ENCODE assay signal across 26 mouse cellular contexts in genomic region chr9:108810516-108810915, GRCm38 (mm10). TPM values are rescaled to one million over a fixed set of nuclear protein-coding genes. Genes with fewer than 3 reads are reported as not detected.
A peak's percentile ranks its signal among the peaks of the same experiment; 100 is the strongest.
DNase-seq lines count a peak whose midpoint lies in the region; ATAC-seq and TF ChIP-seq lines count a peak whose summit lies in the region.
"Had no signal": no experiment of that assay in that cellular context is flagged by ENCODE, and none has a peak within 500 bp of the region (broad histone marks: within the 10 kb centered on the region; RNA-seq: fewer than 3 reads in every experiment).

No protein-coding gene starts in this region.

- no peaks in the 10 kb centered on the region for H3K27me3 ChIP-seq in heart, postnatal 0 days (ENCODE audit: control insufficient read depth, insufficient read depth, low read length)
- no peaks in the 10 kb centered on the region for H3K27me3 ChIP-seq in limb, embryonic 13.5 days
- no peaks in the 10 kb centered on the region for H3K27me3 ChIP-seq in limb, embryonic 10.5 days (ENCODE audit: low read depth, poor library complexity, severe bottlenecking)
- H3K27me3 ChIP-seq: embryonic facial prominence, embryonic 13.5 days; forebrain, embryonic 12.5 days; forebrain, embryonic 15.5 days; heart, embryonic 12.5 days; heart, embryonic 15.5 days had no signal

- intact Hi-C loops in heart, postnatal 10 days (cut with DNase I): no loop called here

- ATAC-seq in heart, postnatal 0 days (ENCODE audit: insufficient read depth, low read depth): no peak
- ATAC-seq in limb, embryonic 13.5 days (ENCODE audit: low FRiP score, low read depth): no peak
- ATAC-seq: activated CD4-positive, CD25-positive, alpha-beta regulatory T cell, adult 4 months; forebrain, embryonic 15.5 days; hindbrain, postnatal 0 days; inflammation-experienced regulatory T-cells, adult 6 months; intestine, embryonic 16.5 days had no signal

- no peak for TF ChIP-seq EP300 in heart, postnatal 0 days (IDR thresholded peaks at IDR 0.05; ENCODE audit: low read depth)

- WGBS in heart, postnatal 0 days: 66% methylated on average over 5 of the region's 5 CpGs
- 82% methylated on average over 5 of the region's 5 CpGs for WGBS in limb, embryonic 13.5 days
- WGBS in limb, embryonic 10.5 days: 78% methylated on average over 5 of the region's 5 CpGs

- DNase-seq in cerebellum, adult 11-12 months: peak; percentile 36
- DNase-seq in cerebellum, adult 11 months: no peak
- DNase-seq in heart, postnatal 0 days (ENCODE audit: low spot score): no peak
- no peak for DNase-seq in heart, postnatal 10 days
- DNase-seq in limb, embryonic 10.5 days (ENCODE audit: low spot score): no peak
- DNase-seq: adrenal gland, adult 8-10 months; adrenal gland, postnatal 25 days; cerebellum, adult 8-10 months; cerebellum, postnatal 36 days; embryo, embryonic 11 days; gastrocnemius, postnatal 25 days; heart, adult 18-20 months had no signal

- no peaks in the 10 kb centered on the region for H3K9me3 ChIP-seq in heart, postnatal 0 days (replicated peaks; ENCODE audit: control insufficient read depth, low read length)
- H3K9me3 ChIP-seq in limb, embryonic 13.5 days: no peaks in the 10 kb centered on the region
- H3K9me3 ChIP-seq in limb, embryonic 10.5 days (replicated peaks): no peaks in the 10 kb centered on the region
- H3K9me3 ChIP-seq: embryonic facial prominence, embryonic 10.5 days; embryonic facial prominence, embryonic 13.5 days; forebrain, embryonic 12.5 days; forebrain, embryonic 15.5 days; heart, embryonic 12.5 days; heart, embryonic 15.5 days had no signal

- no peak overlapping the region for H3K4me3 ChIP-seq in heart, postnatal 0 days (ENCODE audit: low read depth, low read length)
- H3K4me3 ChIP-seq in limb, embryonic 13.5 days: no peak overlapping the region
- no peak overlapping the region for H3K4me3 ChIP-seq in limb, embryonic 10.5 days
- H3K4me3 ChIP-seq: embryonic facial prominence, embryonic 10.5 days; embryonic facial prominence, embryonic 13.5 days; erythroblast, embryonic 14.5 days; forebrain, embryonic 12.5 days; forebrain, embryonic 15.5 days; heart, embryonic 12.5 days had no signal

- peaks cover 26% of the 10 kb centered on the region for H3K4me1 ChIP-seq in heart, postnatal 0 days (ENCODE audit: control insufficient read depth, insufficient read depth)
- peaks cover 14% of the 10 kb centered on the region for H3K4me1 ChIP-seq in limb, embryonic 13.5 days
- peaks cover 16% of the 10 kb centered on the region for H3K4me1 ChIP-seq in limb, embryonic 10.5 days

- TF ChIP-seq CTCF in heart, postnatal 0 days (IDR thresholded peaks at IDR 0.05; ENCODE audit: low read depth): no peak

- H3K27ac ChIP-seq in heart, postnatal 0 days (ENCODE audit: low read depth): no peak overlapping the region
- no peak overlapping the region for H3K27ac ChIP-seq in limb, embryonic 13.5 days
- no peak overlapping the region for H3K27ac ChIP-seq in limb, embryonic 10.5 days
- H3K27ac ChIP-seq: embryonic facial prominence, embryonic 10.5 days; embryonic facial prominence, embryonic 13.5 days; forebrain, embryonic 12.5 days; forebrain, embryonic 15.5 days; hindbrain, embryonic 14.5 days; hindbrain, postnatal 0 days had no signal

- H3K9ac ChIP-seq in heart, postnatal 0 days (replicated peaks; ENCODE audit: low read depth, low read length): no peak overlapping the region
- H3K9ac ChIP-seq in limb, embryonic 13.5 days: peak overlapping the region; percentile 14; the same call in 1 of the 2 replicates
- H3K9ac ChIP-seq: embryonic facial prominence, embryonic 13.5 days; forebrain, embryonic 12.5 days; forebrain, embryonic 15.5 days; heart, embryonic 12.5 days; heart, embryonic 15.5 days; hindbrain, embryonic 14.5 days had no signal

- H3K4me2 ChIP-seq in heart, postnatal 0 days (ENCODE audit: low read depth, low read length): peak overlapping the region; percentile 85; the same call in 1 of the 2 replicates
- no peak overlapping the region for H3K4me2 ChIP-seq in limb, embryonic 13.5 days (replicated peaks)
- H3K4me2 ChIP-seq: embryonic facial prominence, embryonic 13.5 days; forebrain, embryonic 12.5 days; forebrain, embryonic 15.5 days had no signal

- peaks cover 60% of the 10 kb centered on the region for H3K36me3 ChIP-seq in heart, postnatal 0 days (replicated peaks; ENCODE audit: control insufficient read depth, insufficient read depth, low read length)
- H3K36me3 ChIP-seq in limb, embryonic 13.5 days: peaks cover 72% of the 10 kb centered on the region
- H3K36me3 ChIP-seq in limb, embryonic 10.5 days: peaks cover 63% of the 10 kb centered on the region

RNA-seq across cellular contexts. Expression of gene Nckipsd, which starts 2.3 kb away (rescaled TPM):
- 12.0 and 13.7 TPM in 2 replicates for total RNA-seq in heart, postnatal 0 days (2014; rRNA removed; ENCODE audit: low replicate concordance)
- polyA plus RNA-seq in heart, postnatal 0 days (2015; fragmentation: Nextera tagmentation; extraction: Ambion mirVana): 8.8 and 10.0 TPM in 2 replicates
- total RNA-seq in heart, postnatal 10 days (2021): 10 to 100 TPM in 1 of 2 experiments, 1 to 10 TPM in 1; 9.0 to 11.5 TPM
- 17.2 and 22.5 TPM in 2 replicates for polyA plus RNA-seq in limb, embryonic 13.5 days (2015; fragmentation: Nextera tagmentation; extraction: Ambion mirVana)
- polyA plus RNA-seq in limb, embryonic 10.5 days (2016; fragmentation: Nextera tagmentation; extraction: Ambion mirVana): 13.0 and 21.0 TPM in 2 replicates

RNA-seq across cellular contexts. Expression of gene Celsr3, which starts 15.6 kb away (rescaled TPM):
- 0.08 TPM in 1 of 2 replicates, not detected in the other for total RNA-seq in heart, postnatal 0 days (2014; rRNA removed; ENCODE audit: low replicate concordance)
- 0.14 TPM in 2 replicates for polyA plus RNA-seq in heart, postnatal 0 days (2015; fragmentation: Nextera tagmentation; extraction: Ambion mirVana)
- total RNA-seq in heart, postnatal 10 days (2021): under 1 TPM; 0.22 to 0.24 TPM
- polyA plus RNA-seq in limb, embryonic 13.5 days (2015; fragmentation: Nextera tagmentation; extraction: Ambion mirVana): 0.09 and 0.13 TPM in 2 replicates
- 0.06 and 0.14 TPM in 2 replicates for polyA plus RNA-seq in limb, embryonic 10.5 days (2016; fragmentation: Nextera tagmentation; extraction: Ambion mirVana)
- total RNA-seq: hematopoietic stem cell, adult 5-6 weeks had no signal
- polyA plus RNA-seq: activated CD4-positive, CD25-positive, alpha-beta regulatory T cell, adult 4 months; inflammation-experienced regulatory T-cells, adult 6 months had no signal

RNA-seq across cellular contexts. Expression of gene Ip6k2, which starts 26.9 kb away (rescaled TPM):
- 28.9 and 33.1 TPM in 2 replicates for total RNA-seq in heart, postnatal 0 days (2014; rRNA removed; ENCODE audit: low replicate concordance)
- 20.5 and 22.1 TPM in 2 replicates for polyA plus RNA-seq in heart, postnatal 0 days (2015; fragmentation: Nextera tagmentation; extraction: Ambion mirVana)
- 10 to 100 TPM; 39.6 to 42.0 TPM for total RNA-seq in heart, postnatal 10 days (2021)
- polyA plus RNA-seq in limb, embryonic 13.5 days (2015; fragmentation: Nextera tagmentation; extraction: Ambion mirVana): 149 and 152 TPM in 2 replicates
- 93.9 and 121 TPM in 2 replicates for polyA plus RNA-seq in limb, embryonic 10.5 days (2016; fragmentation: Nextera tagmentation; extraction: Ambion mirVana)

RNA-seq across cellular contexts. Expression of gene Slc26a6, which starts 42.6 kb away (rescaled TPM):
- 3.6 and 5.7 TPM in 2 replicates for total RNA-seq in heart, postnatal 0 days (2014; rRNA removed; ENCODE audit: low replicate concordance)
- polyA plus RNA-seq in heart, postnatal 0 days (2015; fragmentation: Nextera tagmentation; extraction: Ambion mirVana): 8.8 and 9.3 TPM in 2 replicates
- total RNA-seq in heart, postnatal 10 days (2021): 10 to 100 TPM; 13.6 to 18.0 TPM
- polyA plus RNA-seq in limb, embryonic 13.5 days (2015; fragmentation: Nextera tagmentation; extraction: Ambion mirVana): 19.0 and 19.6 TPM in 2 replicates
- 9.7 and 13.7 TPM in 2 replicates for polyA plus RNA-seq in limb, embryonic 10.5 days (2016; fragmentation: Nextera tagmentation; extraction: Ambion mirVana)
